Mouse (Mus musculus) thymus, postnatal 14 days (tissue): Measurements from ENCODE around the gene Baiap2l2.

Source experiments
- DNase-seq: peaks from one replicate; pipeline ENCODE4 v3.0.0; 2021

Gene Baiap2l2

DNA sequence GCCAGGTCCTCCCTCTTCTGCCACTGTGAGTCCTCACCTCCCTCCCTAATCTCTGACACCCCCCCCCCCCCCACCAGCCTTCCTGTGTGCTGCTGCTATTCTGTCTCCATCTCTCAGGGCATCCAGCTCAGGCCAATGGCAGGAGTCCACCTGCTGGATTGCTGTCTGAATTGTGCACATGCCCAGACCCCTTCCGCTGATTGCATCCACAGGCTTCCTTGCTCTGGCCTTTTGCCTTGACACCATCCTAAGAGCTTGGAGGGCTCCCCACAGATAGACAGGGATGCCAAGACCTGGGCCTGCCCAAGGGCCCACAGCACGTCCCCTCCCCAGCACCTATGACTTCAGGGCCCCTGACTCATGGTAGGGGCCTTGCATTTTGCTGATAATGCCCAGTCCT lies 75.0 kb downstream of the Baiap2l2 start:
- no peak for DNase-seq

DNA sequence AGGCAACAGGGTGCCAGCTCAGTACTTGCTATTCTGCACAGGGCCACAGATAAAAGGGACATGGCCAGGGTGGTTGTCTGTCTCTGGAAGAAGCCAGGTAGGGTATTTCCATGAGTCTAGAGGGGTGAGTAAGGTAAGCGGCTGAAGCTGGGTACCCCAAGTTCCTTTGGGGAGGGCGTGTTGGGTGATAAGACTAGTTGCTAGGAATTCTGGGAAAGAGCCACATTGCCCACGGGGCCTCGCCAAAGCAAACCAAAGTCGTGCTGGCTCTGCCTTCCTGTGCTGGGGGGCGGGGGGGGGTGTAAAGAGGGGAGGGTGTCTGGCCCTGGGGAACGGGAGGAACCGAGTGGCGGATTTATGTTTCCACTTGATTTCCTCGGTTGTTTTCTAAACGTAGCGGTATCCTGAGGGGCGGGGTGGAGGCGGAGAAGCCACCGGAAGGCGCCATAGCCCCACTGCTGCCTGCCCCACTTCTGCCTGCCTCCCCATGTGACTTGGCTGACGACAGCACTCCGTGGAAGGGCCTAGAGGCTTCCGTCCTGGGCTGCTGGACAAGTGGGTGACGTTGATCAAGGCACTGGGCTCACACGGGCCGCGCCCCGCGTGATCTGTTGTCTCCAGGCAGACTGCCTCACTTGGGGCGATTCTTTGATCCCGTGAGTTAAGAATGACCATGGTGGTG lies 76.4 kb downstream of the Baiap2l2 start:
- peak; percentile 77 for DNase-seq

DNA sequence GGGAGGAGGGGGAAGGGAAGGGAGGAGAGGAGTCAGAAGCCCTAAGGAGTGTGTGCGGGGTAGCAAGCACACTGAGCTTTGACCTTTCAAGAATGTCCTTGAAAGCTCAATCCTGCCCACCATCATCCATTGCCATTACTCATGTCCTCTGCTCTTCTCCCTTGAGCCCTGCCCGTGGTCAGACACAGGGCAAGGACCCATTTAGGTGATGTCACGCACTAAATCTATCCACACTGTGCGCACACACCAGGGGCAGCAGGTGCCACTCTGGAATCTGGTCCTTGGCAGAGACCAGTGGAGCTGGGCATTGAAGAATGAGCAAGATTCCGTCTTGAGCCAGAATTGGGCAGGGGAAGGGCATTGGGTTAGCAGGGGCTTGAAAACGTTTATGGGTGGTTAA lies 77.1 kb downstream of the Baiap2l2 start:
- DNase-seq, result no peak
